Mouse (Mus musculus): ENCODE measurements at regions not wholly inside any gene's neighbourhood (a gene's known extent, or its start where the extent isn't known, plus 50 kb on each side); places are given as distances from the start of the nearest gene placed in this dataset.

- no peak for DNase-seq
Observed at GRCm38 (mm10) chr14:105779349-105779748, 117.3 kb downstream of the Spry2 start.

- no peak for DNase-seq
Observed at GRCm38 (mm10) chr14:105773674-105774073, 122.9 kb downstream of the Spry2 start.

DNA sequence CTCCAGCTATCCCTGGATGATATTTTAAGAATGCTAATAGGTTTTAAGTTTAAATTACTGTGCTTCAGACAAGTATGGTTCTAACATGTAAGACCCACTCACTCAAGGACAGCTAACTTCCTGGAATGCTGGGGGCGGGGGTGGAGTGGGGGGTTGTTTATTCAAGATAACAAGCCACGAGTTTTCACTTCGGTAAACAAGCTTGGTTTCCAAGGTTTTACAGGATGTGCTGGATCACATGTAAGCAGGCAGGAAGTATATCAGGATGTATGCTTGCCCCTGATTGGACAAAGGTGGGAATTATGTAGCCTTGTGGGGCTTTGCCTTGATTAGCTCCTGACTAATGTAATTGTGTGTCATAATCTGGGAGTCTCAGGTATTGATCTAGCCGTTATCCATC is 129.5 kb downstream of the Spry2 start:
- no peak for DNase-seq

DNA sequence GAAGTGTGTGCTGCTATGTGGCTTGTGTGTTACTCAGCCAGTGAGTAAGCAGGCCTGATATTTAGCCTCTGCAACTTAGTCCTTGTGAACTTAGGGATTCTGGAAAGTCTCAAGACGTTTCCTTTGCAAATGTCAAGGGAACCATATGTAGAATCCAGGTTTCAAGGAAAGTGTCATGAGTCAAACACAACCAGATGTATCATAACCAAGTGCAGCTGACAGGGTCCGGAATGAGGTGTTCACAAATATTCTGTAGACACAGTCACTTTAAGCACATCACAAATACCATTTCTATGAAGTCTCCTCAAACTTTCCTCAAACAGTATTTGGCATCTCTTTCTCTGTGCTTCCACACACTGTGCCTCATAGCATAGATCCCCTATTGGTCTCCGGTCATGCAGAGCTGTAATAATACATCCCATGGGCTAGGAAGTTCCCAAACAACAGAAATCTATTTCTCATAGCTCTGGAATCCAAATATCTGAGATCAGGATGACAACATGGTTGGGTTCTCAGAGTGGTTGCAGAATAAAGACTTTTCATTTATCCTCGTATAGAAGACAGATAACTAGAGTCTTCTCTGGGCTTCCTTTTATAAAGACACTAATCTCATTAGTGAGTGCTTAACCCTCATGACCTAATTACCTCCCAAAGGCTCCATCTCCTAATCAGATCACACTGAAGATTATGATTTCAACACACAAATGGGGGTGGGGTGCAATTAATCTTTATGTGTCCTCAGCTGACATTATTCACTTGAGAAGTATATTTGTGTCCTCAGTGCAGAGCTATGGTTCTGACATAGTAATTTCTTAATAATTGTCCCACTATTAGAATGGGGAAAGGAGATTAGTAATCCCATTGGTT is 143.9 kb downstream of the Spry2 start:
- no peak for DNase-seq

GRCm38 (mm10) chr14:105751762-105752161 is 144.9 kb downstream of the Spry2 start:
- DNase-seq = no peak

DNA sequence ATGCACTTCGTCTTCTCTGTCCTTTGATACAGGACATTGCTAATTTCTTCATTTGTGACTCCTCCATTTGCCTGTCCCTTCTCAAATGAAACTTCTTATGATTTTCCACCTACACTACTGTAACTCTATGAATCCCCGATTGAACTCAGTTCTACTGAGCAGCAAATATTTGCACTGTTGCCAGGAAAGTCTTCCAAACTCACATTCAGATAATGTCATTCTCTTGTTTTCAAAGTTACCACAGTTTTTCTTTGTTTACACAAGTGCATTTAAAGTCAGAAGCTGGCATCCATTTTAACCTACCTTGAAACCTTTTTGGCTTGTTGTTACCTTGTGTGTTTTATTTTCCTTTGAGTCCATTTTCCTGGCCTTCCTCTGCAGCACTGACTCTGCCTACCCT is 152.0 kb downstream of the Spry2 start:
- DNase-seq = no peak

DNA sequence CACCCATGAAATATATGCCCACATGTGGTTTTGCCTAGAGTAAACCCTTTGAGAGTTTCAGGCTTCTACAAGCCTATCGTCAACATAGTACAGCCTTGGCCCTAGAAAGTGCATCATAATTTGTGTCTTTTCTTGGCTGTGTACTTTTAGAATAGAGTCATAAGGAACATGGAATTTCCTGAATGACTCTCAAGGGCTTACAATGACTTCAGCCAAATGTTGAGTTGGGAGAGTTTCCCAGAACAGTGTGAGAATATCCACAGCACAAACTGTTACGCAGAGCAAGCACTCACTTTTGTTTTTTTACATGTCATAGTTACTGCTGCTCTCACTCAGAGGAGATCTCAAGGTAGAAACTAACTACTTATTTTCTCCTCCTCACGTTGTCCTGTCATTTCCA is 152.5 kb downstream of the Spry2 start:
- no peak for DNase-seq

- DNase-seq = no peak
Observed at GRCm38 (mm10) chr14:105740889-105741288, 155.7 kb downstream of the Spry2 start.

DNA sequence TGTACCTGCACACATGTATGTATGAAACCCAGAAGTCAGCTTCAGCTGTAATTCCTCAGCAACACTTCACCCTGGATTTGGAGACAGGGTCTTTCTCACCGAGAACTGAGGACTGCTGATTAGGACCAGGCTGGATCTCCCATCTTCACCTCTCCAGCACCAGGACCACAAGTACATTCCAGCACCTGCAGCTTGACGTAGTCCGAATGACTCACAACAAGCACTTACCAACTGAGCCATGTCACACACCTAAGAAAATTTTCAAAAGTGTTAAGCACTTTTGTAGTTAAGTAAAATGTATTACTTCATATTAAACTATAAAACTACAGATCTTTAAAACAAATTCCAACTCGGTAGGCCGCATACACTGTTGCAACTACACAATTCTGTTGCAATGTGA is 158.1 kb downstream of the Spry2 start:
- DNase-seq = no peak

- DNase-seq = no peak
Observed at GRCm38 (mm10) chr14:105736352-105736751, 160.3 kb downstream of the Spry2 start.

DNA sequence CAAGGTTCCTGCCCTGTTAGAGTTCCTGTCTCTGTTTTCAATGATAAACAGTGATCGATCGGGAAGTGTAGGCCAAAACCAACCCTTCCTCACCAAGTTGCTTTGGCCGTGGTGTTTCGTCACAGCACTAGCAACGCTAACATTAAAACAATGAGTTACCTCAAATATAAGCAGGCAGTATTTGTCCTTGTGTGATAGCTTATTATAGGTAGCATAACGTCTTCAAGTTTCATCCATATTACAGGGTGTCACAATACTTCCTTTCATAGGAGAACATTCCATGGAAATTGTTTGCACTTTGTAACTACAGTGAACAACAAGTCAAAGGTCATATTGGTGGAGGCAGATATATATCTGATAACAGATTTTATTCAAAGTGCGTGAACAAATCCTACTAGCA is 162.3 kb downstream of the Spry2 start:
- no peak for DNase-seq

DNA sequence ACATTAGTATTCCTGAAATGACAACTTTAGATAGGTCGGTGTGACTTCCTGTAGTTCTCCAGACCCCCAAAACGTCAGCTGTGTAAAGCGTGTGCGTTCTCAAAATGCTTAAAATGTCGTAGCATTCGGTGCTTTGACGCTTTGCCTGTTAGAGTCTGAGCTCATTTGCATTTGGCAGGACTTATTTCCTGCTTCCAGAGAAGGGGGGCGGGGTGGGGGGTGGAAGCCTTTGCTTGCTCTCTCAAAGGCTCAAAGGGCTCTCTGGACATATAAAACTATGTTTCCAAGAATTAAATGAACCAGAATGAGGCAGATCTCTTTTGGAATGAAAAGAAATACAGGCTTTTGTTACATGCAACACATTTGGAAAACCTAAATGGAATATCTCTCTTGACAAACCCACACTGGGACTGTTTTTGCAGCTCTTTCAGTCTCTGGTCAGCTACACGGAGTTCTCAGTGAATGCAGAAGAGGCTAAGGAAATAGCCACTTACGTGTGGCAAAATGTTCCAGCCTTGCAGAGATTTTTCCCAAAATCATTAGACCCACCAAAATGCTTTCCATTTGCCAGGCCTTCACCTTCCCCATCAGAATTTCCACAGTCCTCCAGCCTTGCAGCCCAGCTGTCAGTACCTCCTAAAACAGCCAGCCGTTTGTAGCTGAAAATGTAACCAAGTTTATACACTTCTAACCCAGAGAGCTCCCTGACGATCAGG is 163.4 kb downstream of the Spry2 start:
- peak; percentile 40 for DNase-seq

DNA sequence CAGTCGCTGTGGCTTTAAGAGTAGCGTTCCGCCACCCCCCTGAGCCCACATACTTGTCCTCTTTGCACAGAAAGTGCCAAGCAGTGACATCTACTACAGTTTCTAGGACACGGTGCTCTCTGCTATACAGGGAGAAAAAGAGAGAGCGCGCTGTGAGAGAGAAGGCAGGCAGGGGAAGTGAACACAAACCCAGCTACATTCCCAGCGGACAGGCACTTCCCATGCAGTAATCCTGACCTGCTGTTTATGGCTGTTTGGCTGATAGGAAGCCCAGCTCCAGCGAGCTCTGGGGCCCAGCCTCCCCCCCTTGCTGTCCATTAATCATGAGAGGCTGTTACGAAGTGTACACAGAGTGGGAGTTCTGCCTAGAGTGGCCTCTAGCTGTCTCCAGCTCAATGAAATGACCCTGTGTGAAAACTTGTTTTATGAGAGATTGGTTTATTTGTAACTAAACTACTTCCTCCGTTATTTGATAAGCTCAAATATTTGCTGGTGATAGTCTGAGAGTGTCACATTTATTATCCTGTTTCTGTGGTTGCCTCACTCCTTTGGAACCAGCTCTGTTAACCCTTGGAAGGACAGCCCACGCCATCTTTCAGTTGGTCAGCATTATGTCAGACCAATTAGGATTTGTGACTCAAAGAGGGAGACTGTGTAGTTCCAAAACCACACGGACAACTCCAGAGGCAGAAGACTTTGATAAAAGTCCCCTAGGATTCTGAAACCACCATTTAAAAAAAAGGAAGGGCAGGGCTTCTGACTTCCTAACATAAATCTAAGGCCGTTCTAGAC is 164.2 kb downstream of the Spry2 start:
- DNase-seq = peak; percentile 49

- peak; percentile 9 for DNase-seq
Observed at GRCm38 (mm10) chr14:105730786-105731185, 165.8 kb downstream of the Spry2 start.

DNA sequence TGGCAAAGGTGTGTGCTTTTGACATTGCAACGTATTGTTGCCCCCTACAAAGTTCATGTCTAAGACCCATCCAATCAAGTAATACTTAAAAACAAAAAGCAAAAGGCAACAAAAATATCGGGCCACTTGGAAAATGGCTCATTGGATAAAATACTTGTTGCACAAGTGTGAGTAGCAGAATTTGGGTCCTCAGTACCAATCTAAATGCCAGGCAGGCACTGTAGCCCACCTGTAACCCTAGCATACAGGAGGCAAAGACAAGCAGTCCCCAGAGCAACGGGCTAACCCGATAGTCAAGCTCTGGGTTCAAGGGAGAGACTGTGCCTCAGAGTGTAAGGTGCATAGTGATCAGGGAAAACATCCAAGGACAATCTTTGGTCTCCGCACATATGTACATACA is 167.8 kb downstream of the Spry2 start:
- no peak for DNase-seq

DNA sequence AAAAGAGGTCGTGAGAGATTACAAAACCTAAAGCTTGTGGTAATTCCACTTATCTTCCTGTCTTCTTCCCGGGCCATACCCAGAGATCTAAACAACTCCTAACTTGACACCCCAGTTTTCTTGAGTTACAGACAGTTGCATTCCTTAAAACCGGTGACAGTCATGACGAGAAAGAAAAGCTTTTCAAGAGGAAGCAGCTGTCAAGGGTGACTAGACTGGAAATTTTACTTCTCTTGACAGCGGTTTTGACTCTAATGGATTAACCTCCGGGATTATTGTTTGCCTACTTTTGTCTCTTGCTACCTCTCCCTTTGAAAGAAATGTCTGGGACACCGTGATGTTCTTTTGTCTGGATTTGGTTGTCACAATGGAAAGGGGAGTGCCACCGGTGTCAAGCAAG is 170.9 kb downstream of the Spry2 start:
- DNase-seq = no peak

GRCm38 (mm10) chr14:105722923-105723322 is 173.7 kb downstream of the Spry2 start:
- no peak for DNase-seq

DNA sequence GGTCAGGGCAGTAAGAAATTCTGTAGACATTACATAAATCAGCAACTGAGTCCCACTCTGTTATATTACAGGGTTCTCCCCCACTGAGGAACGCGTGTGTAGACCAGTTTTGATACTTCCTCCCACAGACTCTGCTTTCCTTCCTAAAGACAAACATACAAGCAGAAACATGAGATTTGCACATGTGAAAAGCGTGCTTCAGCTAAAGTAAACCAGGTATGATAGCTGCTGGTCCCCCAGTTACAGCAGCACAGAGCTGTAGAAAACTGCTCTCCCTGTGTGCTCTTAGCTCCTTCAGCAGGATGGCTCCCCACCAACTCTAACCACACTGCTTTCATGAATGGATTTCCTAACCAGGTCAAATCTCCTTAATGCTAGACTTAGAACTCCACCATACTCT is 175.0 kb downstream of the Spry2 start:
- no peak for DNase-seq

DNA sequence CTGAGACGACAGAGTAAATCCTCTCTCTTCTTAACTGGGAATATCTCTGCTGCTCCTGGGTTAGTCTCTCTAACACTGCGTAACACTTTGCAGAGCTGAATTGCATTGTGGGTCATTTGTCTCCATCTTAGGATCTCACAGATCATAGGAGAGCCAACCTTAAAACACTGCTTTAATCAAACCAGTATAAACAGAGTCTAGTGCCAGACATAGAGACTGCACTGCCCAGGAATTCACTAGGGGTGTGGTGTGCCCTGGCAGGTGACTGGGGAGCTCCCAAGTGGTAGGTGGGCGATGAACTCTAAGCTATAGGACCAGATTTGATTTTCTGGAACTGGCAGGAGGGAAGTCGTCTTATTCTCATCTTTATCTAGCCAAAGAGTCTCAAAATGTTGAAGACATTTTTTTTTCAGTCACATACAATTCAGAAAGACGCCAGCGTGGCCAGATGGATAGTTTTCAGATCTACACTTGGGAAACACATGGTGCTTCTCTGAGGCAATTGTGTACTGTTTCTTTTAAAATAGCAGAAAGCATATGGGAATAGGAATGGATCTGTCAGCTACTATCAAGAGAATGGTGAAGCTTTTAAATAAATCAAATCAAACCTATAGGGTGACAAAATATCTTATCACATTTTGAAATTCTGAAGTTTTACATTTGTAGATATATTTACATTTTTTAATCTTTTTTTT is 175.7 kb downstream of the Spry2 start:
- DNase-seq = no peak

DNA sequence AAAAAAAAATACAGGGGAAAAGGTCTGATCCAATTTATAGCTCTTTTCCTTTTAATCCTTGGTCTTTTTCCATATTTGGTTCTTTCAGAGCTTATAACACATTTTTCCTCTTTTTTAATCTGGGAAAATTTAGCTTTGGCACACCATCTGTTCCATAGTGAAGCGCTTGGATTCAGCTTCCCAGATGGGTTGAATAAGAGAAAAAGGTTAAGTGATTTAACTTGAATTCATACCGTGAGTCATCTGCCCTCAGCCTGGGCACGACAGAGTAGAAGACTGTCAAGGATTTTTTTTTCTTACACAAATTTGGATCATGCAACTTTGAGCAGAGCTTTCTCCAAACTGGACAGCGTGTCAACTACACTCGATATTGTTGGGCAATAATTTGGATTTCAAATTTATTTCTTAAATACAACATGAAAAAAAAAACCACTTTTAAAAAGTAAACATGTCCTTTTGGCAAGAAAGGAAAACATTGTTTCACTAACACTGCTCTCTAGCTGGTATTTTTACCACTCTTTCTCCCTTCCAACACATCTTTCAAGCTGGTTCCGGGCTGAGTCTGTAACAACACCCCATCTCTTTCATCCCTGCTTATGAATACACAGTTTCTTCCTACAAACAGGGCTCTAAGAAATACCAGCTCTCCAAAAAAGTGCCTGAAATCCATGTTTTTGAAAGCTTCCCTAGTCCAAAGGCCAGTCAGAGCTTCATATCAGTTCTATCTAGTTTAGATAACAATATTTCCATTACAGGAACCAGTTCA is 177.8 kb downstream of the Spry2 start:
- DNase-seq = no peak

- no peak for DNase-seq
Observed at GRCm38 (mm10) chr14:105717821-105718220, 178.8 kb downstream of the Spry2 start.

GRCm38 (mm10) chr14:105708691-105709090 is 187.9 kb downstream of the Spry2 start:
- no peak for DNase-seq
